Mouse (Mus musculus) neural tube, embryonic 11.5 days (tissue): ENCODE results near the gene Nptxr. TPM values are rescaled to one million over a fixed set of nuclear protein-coding genes. Genes with fewer than 3 reads are reported as not detected.

Experiments
- ATAC-seq: fragments of 200-750 bp; cut with Nextera tagmentation; 2 replicates; pipeline ENCODE4 v1.8.0; 2017; ENCODE audit warnings: moderate number of reproducible peaks, mild to moderate bottlenecking, moderate TSS enrichment, moderate library complexity; ENCODE audit not compliant: insufficient read depth, low FRiP score, low TSS enrichment
- DNase-seq: peaks from one replicate; pipeline ENCODE4 v3.0.0-alpha.2; 2015; ENCODE audit warnings: low spot score
- H3K27ac ChIP-seq: fragments of 300-500 bp; sonication (generic); 2 replicates; pipeline ENCODE4 v1.5.1; 2014; ENCODE audit warnings: low read depth, mild to moderate bottlenecking, low read length
- H3K27me3 ChIP-seq: fragments of 300-500 bp; sonication (generic); 2 replicates; pipeline ENCODE4 v1.6.1; 2014; ENCODE audit warnings: mild to moderate bottlenecking, low read length, mixed read lengths; ENCODE audit not compliant: control insufficient read depth, insufficient read depth
- H3K36me3 ChIP-seq: fragments of 300-500 bp; sonication (generic); 2 replicates; pipeline ENCODE4 v1.6.1; 2014; ENCODE audit warnings: mild to moderate bottlenecking, low read length, moderate library complexity, mixed read lengths; ENCODE audit not compliant: control insufficient read depth, insufficient read depth
- H3K4me1 ChIP-seq: fragments of 300-500 bp; sonication (generic); 2 replicates; pipeline ENCODE4 v1.6.1; 2014; ENCODE audit warnings: low read length, mixed read lengths; ENCODE audit not compliant: control insufficient read depth, insufficient read depth
- H3K4me2 ChIP-seq: fragments of 300-500 bp; sonication (generic); 2 replicates; pipeline ENCODE4 v1.6.1; 2014; ENCODE audit warnings: low read depth, mild to moderate bottlenecking, moderate library complexity
- H3K4me3 ChIP-seq: fragments of 300-500 bp; sonication (generic); 2 replicates; pipeline ENCODE4 v1.5.1; 2014; ENCODE audit warnings: low read depth, low read length
- H3K9ac ChIP-seq: fragments of 300-500 bp; sonication (generic); 2 replicates; pipeline ENCODE4 v1.6.1; 2014; ENCODE audit warnings: mild to moderate bottlenecking, low read length
- H3K9me3 ChIP-seq: fragments of 300-500 bp; sonication (generic); 2 replicates; pipeline ENCODE4 v1.6.1; 2016; ENCODE audit warnings: low read length; ENCODE audit not compliant: control insufficient read depth
- WGBS: fragments of 180-500 bp; shearing (Covaris S2); extraction: QIAGEN DNeasy Blood & Tissue Kit; methylation state at CpG from one replicate; pipeline ENCODE4 v1.1.7; 2014; 5-methylcytosine and 5-hydroxymethylcytosine counted together
- polyA plus RNA-seq: library from polyadenylated mRNA; unstranded; fragments of >200 nt; fragmentation: Nextera tagmentation; extraction: Ambion mirVana; gene quantifications from 2 replicates; pipeline ENCODE4 v1.2.1, GENCODE M21; 2014

The Nptxr gene
- polyA plus RNA-seq, 1 experiment from 2014 or later: 2.0 TPM

GRCm38 (mm10) chr15:79747998-79748397, 56.6 kb downstream of the Nptxr start:
- Histone ChIP-seq H3K4me1 (no peaks in the 10 kb centered on the region), H3K4me3 (no peak overlapping the region), H3K36me3 (no peaks in the 10 kb centered on the region), H3K27ac (no peak overlapping the region), H3K9me3 (no peaks in the 10 kb centered on the region), H3K27me3 (no peaks in the 10 kb centered on the region), H3K9ac (no peak overlapping the region), H3K4me2 (no peak overlapping the region)
- ATAC-seq (no peak), DNase-seq (peak; percentile 51)
- WGBS: 64% methylated on average over 11 of the region's 11 CpGs

GRCm38 (mm10) chr15:79745883-79746282, 58.7 kb downstream of the Nptxr start:
- Histone ChIP-seq H3K9ac (no peak overlapping the region), H3K36me3 (no peaks in the 10 kb centered on the region), H3K4me1 (peaks cover 6% of the 10 kb centered on the region), H3K27me3 (no peaks in the 10 kb centered on the region), H3K27ac (no peak overlapping the region), H3K4me3 (no peak overlapping the region), H3K4me2 (no peak overlapping the region), H3K9me3 (no peaks in the 10 kb centered on the region)
- DNase-seq: no peak
- no peak for ATAC-seq
- WGBS: 93% methylated on average over 5 of the region's 5 CpGs

GRCm38 (mm10) chr15:79745312-79745711, 59.3 kb downstream of the Nptxr start:
- no peak for DNase-seq
- ATAC-seq: no peak

DNA sequence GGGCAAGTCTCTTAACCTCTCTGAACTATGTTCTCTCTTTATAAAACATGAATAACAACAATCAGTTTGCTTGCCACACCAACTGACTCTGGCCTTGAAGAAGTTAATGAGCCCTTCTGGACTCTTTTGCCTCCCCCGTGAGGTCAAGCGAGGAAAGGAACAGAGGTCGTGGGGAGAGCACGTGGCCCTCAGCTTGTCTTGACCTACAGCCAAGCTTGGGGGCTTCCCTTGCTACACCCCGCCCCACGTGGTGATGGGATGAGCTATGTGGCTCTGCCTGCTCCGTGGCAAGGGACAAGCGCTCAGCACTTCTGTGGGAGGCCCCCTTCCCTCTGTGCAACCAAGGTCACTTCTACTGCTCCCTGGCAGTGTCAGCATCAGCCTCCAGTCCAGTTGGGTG, 59.8 kb downstream of the Nptxr start:
- Histone ChIP-seq H3K9me3 (no peaks in the 10 kb centered on the region), H3K27ac (no peak overlapping the region), H3K27me3 (no peaks in the 10 kb centered on the region), H3K36me3 (no peaks in the 10 kb centered on the region), H3K4me1 (peaks cover 12% of the 10 kb centered on the region), H3K9ac (peak overlapping the region; percentile 26; the same call in 1 of the 2 replicates), H3K4me2 (no peak overlapping the region), H3K4me3 (no peak overlapping the region)
- ATAC-seq: no peak
- 75% methylated on average over 8 of the region's 8 CpGs for WGBS
- DNase-seq: no peak

More at GRCm38 (mm10) chr15:79745312-79745711, 59.3 kb downstream of the Nptxr start:
- Histone ChIP-seq H3K4me2 (no peak overlapping the region), H3K9me3 (no peaks in the 10 kb centered on the region), H3K4me3 (no peak overlapping the region), H3K27ac (no peak overlapping the region), H3K36me3 (no peaks in the 10 kb centered on the region), H3K27me3 (no peaks in the 10 kb centered on the region), H3K4me1 (peaks cover 12% of the 10 kb centered on the region), H3K9ac (no peak overlapping the region)
- 85% methylated on average over 10 of the region's 10 CpGs for WGBS

- no peaks in the 10 kb centered on the region; the same call in 1 of the 2 replicates for H3K36me3 ChIP-seq
- H3K27ac ChIP-seq: no peak overlapping the region
- ATAC-seq (no peak), DNase-seq (no peak)
- H3K4me1 ChIP-seq: peaks cover 12% of the 10 kb centered on the region
- no peak overlapping the region for H3K9ac ChIP-seq
- WGBS: 94% methylated on average over 11 of the region's 11 CpGs
- no peaks in the 10 kb centered on the region for H3K27me3 ChIP-seq
- no peak overlapping the region for H3K4me2 ChIP-seq
- H3K4me3 ChIP-seq: no peak overlapping the region
- H3K9me3 ChIP-seq: no peaks in the 10 kb centered on the region
These were observed 60.6 kb downstream of the Nptxr start for GRCm38 (mm10) chr15:79744001-79744400.

- Histone ChIP-seq H3K36me3 (peaks cover 3% of the 10 kb centered on the region), H3K9ac (peak overlapping the region; percentile 93), H3K27me3 (no peaks in the 10 kb centered on the region), H3K27ac (no peak overlapping the region; the same call in 1 of the 2 replicates), H3K4me1 (peaks cover 12% of the 10 kb centered on the region), H3K9me3 (no peaks in the 10 kb centered on the region), H3K4me3 (peak overlapping the region; percentile 98), H3K4me2 (peak overlapping the region; percentile 83)
- ATAC-seq (peak; percentile 59), DNase-seq (no peak)
- under 1% methylated on average over 23 of the region's 23 CpGs for WGBS
These were observed 61.9 kb downstream of the Nptxr start for GRCm38 (mm10) chr15:79742706-79743023.

- WGBS: under 1% methylated on average over 56 of the region's 93 CpGs
- H3K4me3 ChIP-seq: peak within 1 kb of the TSS; percentile 98
- peak within 1 kb of the TSS; percentile 83 for H3K4me2 ChIP-seq
- peak within 1 kb of the TSS; percentile 93 for H3K9ac ChIP-seq
- H3K4me1 ChIP-seq: peaks cover 12% of the 10 kb centered on the region
- no peaks in the 10 kb centered on the region for H3K9me3 ChIP-seq
- peak within 1 kb of the TSS; percentile 53; the same call in 1 of the 2 replicates for H3K27ac ChIP-seq
- ATAC-seq: peak; percentile 93
- H3K27me3 ChIP-seq: no peaks in the 10 kb centered on the region
- DNase-seq: peak; percentile 92
- peaks cover 6% of the 10 kb centered on the region for H3K36me3 ChIP-seq
These were observed 62.5 kb downstream of the Nptxr start, which contains the start of gene Sun2 for GRCm38 (mm10) chr15:79741921-79742705. Gene Sun2 (minus strand): TSS chr15:79742536.

DNA sequence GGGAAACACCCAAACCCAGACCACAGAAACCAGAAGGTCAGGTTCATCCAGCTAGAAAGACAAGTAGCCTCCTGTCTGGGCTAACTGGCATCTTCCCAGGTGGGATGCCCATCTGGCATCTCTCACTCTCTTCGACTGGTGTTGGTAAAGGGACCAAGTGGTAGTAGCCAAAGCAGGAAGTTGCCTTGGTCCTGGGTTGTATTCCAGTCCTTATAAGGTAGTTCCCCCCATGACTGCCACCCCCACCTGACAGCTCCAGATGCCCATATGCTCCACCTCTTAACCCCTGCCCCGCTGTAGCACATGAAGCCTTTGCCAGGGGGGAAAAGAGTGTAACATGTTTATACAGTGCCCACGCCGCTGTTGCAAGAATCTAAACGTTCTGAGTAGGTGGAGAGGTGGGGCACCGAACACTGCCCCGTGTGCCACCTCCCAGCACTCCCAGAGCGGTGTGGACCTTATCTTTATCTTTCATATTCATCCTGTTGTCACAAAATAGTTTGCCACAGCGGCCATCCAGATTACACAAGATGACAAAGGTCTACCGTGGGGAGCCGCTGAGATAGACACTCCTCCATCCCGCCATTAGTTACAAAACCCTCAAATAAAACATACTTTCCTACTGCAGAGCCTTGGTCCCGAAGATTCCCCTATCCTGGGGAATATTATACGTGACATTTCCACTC, 63.2 kb downstream of the Nptxr start:
- no peak overlapping the region for H3K27ac ChIP-seq
- WGBS: 42% methylated on average over 14 of the region's 14 CpGs
- H3K9ac ChIP-seq: peak overlapping the region; percentile 93
- DNase-seq: no peak
- H3K4me2 ChIP-seq: peak overlapping the region; percentile 83
- H3K36me3 ChIP-seq: peaks cover 13% of the 10 kb centered on the region
- peak overlapping the region; percentile 98 for H3K4me3 ChIP-seq
- ATAC-seq: no peak
- H3K27me3 ChIP-seq: no peaks in the 10 kb centered on the region
- peaks cover 12% of the 10 kb centered on the region for H3K4me1 ChIP-seq
- H3K9me3 ChIP-seq: no peaks in the 10 kb centered on the region
